Mouse (Mus musculus): ENCODE results near the gene Prss50. TPM values are rescaled to one million over a fixed set of nuclear protein-coding genes. Genes with fewer than 3 reads are reported as not detected.

Prss50 gene
- total and polyA plus RNA-seq, 3 experiments, result not detected

DNA sequence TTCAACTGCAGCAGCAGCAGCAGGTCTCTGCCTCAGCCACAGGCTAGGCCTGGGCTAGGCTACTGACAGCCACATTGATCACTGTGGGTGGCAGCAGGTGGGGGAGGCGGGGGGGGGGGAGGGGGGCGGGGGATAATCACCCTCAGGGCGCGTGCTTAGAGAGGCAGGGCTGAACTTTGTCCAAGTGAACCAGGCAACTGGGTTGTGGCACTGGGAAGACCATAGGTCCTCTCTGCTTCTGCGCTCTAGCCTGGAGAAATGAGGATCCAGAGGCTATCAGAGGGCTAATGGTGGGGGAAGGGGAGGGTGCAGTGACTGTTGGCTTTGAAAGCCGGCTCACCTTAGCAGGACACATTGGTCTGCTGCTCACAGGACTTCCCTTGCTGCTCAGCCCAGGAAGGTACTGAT is 17.5 kb downstream of the Prss50 start:
- DNase-seq (ENCODE audit: extremely low read depth), result no peak
- H3K4me1 ChIP-seq (ENCODE audit: control insufficient read depth in 1 of 2, insufficient read depth in 2 of 2), result no peaks in the 10 kb centered on the region
- TF ChIP-seq GABPA (IDR thresholded peaks at IDR 0.05; ENCODE audit: insufficient replicate concordance, low read depth, low read length) (no peak), MYC (IDR thresholded peaks at IDR 0.05; ENCODE audit: low read depth, low read length) (no peak), CHD2 (IDR thresholded peaks at IDR 0.05; ENCODE audit: low read length) (no peak), MEF2A (IDR thresholded peaks at IDR 0.05; ENCODE audit: borderline replicate concordance, low read depth, low read length) (no peak), E2F4 (IDR thresholded peaks at IDR 0.05; ENCODE audit: insufficient replicate concordance, low read depth, low read length) (no peak), JUND (conservative IDR thresholded peaks at IDR 0.05; ENCODE audit: low read depth, low read length) (no peak), USF2 (conservative IDR thresholded peaks at IDR 0.05; ENCODE audit: low read depth, low read length) (no peak), KAT2A (IDR thresholded peaks at IDR 0.05; ENCODE audit: insufficient replicate concordance, low read length) (no peak), HCFC1 (IDR thresholded peaks at IDR 0.05; ENCODE audit: low read depth, low read length) (no peak), NELFE (IDR thresholded peaks at IDR 0.05; ENCODE audit: low read depth, low read length) (no peak), BHLHE40 (IDR thresholded peaks at IDR 0.05; ENCODE audit: low read depth, low read length) (no peak), ZC3H11A (IDR thresholded peaks at IDR 0.05; ENCODE audit: low read depth, low read length) (no peak), CHD1 (IDR thresholded peaks at IDR 0.05; ENCODE audit: low read depth, low read length) (no peak), USF1 (IDR thresholded peaks at IDR 0.05; ENCODE audit: low read depth, low read length) (no peak), TBP (conservative IDR thresholded peaks at IDR 0.05; ENCODE audit: low read depth, low read length) (no peak), ZNF384 (IDR thresholded peaks at IDR 0.05; ENCODE audit: low read depth, low read length) (no peak), SIN3A (IDR thresholded peaks at IDR 0.05; ENCODE audit: low read length) (no peak), MAX (IDR thresholded peaks at IDR 0.05; ENCODE audit: low read length) (no peak)
- peaks cover 17% of the 10 kb centered on the region for H3K27me3 ChIP-seq (replicated peaks)
- no peaks in the 10 kb centered on the region for H3K9me3 ChIP-seq (replicated peaks; ENCODE audit: low read length)
- H3K4me2 ChIP-seq (ENCODE audit: insufficient read depth, low read depth, poor library complexity, severe bottlenecking), result no peak overlapping the region
- H3K79me2 ChIP-seq (replicated peaks; ENCODE audit: control insufficient read depth, extremely low read depth, insufficient read depth, poor library complexity, severe bottlenecking), result no peaks in the 10 kb centered on the region
- dilution Hi-C loops (cut with MboI; ENCODE audit: extremely low pct_ligation_motif_present, extremely low pct_unique_long_range_greater_than_20kb, low sequenced_read_pairs), result no loop called here
- no peak overlapping the region for H3K27ac ChIP-seq (ENCODE audit: insufficient read depth, low read depth)
- H3K9ac ChIP-seq (ENCODE audit: insufficient read depth, low read depth), result no peak overlapping the region
- in situ Hi-C loops (cut with MboI; ENCODE audit: low pct_ligation_motif_present, low pct_unique_long_range_greater_than_20kb, low sequenced_read_pairs), result loop anchor here (5.0 kb wide), 1 partner anchor 148 kb away; no protein-coding TSS in a partner anchor
- no peaks in the 10 kb centered on the region for H3K36me3 ChIP-seq (replicated peaks in 1 of 2; ENCODE audit: control insufficient read depth in 1 of 2, insufficient read depth in 1 of 2, low read length in 1 of 2)
- H3K4me3 ChIP-seq (replicated peaks in 1 of 3; ENCODE audit: low read depth in 2 of 3, low read length in 2 of 3, poor library complexity in 1 of 3), result no peak overlapping the region

- Histone ChIP-seq H3K27me3 (replicated peaks) (peaks cover 29% of the 10 kb centered on the region), H3K27ac (ENCODE audit: insufficient read depth, low read depth) (no peak overlapping the region), H3K36me3 (replicated peaks in 1 of 2; ENCODE audit: control insufficient read depth in 1 of 2, insufficient read depth in 1 of 2, low read length in 1 of 2) (no peaks in the 10 kb centered on the region), H3K9me3 (replicated peaks; ENCODE audit: low read length) (no peaks in the 10 kb centered on the region), H3K9ac (ENCODE audit: insufficient read depth, low read depth) (no peak overlapping the region), H3K4me2 (ENCODE audit: insufficient read depth, low read depth, poor library complexity, severe bottlenecking) (no peak overlapping the region), H3K4me3 (replicated peaks in 1 of 3; ENCODE audit: low read depth in 2 of 3, low read length in 2 of 3, poor library complexity in 1 of 3) (no peak overlapping the region), H3K79me2 (replicated peaks; ENCODE audit: control insufficient read depth, extremely low read depth, insufficient read depth, poor library complexity, severe bottlenecking) (no peaks in the 10 kb centered on the region), H3K4me1 (ENCODE audit: control insufficient read depth in 1 of 2, insufficient read depth in 2 of 2) (no peaks in the 10 kb centered on the region)
- no peak for DNase-seq (ENCODE audit: extremely low read depth)
- in situ Hi-C loops (cut with MboI; ENCODE audit: low pct_ligation_motif_present, low pct_unique_long_range_greater_than_20kb, low sequenced_read_pairs), result loop anchor here (5.0 kb wide), 1 partner anchor 150 kb away; no protein-coding TSS in a partner anchor
- TF ChIP-seq TBP (conservative IDR thresholded peaks at IDR 0.05; ENCODE audit: low read depth, low read length) (no peak), POLR2AphosphoS2 (IDR thresholded peaks at IDR 0.05; ENCODE audit: low read depth, low read length) (no peak), PAX5 (IDR thresholded peaks at IDR 0.05; ENCODE audit: low read length) (no peak), ZNF384 (IDR thresholded peaks at IDR 0.05; ENCODE audit: low read depth, low read length) (no peak), BHLHE40 (IDR thresholded peaks at IDR 0.05; ENCODE audit: low read depth, low read length) (no peak), JUN (IDR thresholded peaks at IDR 0.05; ENCODE audit: insufficient read depth, low read depth, low read length) (no peak), SIN3A (IDR thresholded peaks at IDR 0.05; ENCODE audit: low read length) (no peak), ZMIZ1 (IDR thresholded peaks at IDR 0.05; ENCODE audit: low read depth, low read length) (no peak), POLR2A (IDR thresholded peaks at IDR 0.05; ENCODE audit: low read depth, low read length) (no peak), MAZ (IDR thresholded peaks at IDR 0.05; ENCODE audit: low read depth, low read length) (no peak)
- dilution Hi-C loops (cut with MboI; ENCODE audit: extremely low pct_ligation_motif_present, extremely low pct_unique_long_range_greater_than_20kb, low sequenced_read_pairs), result no loop called here
Measured at GRCm38 (mm10) chr9:110877353-110877752, 19.6 kb downstream of the Prss50 start.
